Mouse (Mus musculus) stomach, postnatal 0 days (tissue): ENCODE results near the gene Ntrk2. TPM values are rescaled to one million over a fixed set of nuclear protein-coding genes. Genes with fewer than 3 reads are reported as not detected.

Experiments used
- ATAC-seq: fragments of 200-750 bp; cut with Nextera tagmentation; 2 replicates; pipeline ENCODE4 v1.8.0; 2017; ENCODE audit not compliant: low FRiP score, low TSS enrichment
- DNase-seq: peaks from one replicate; pipeline ENCODE4 v3.0.0-alpha.2; 2016; ENCODE audit warnings: low spot score
- H3K27ac ChIP-seq: fragments of 300-500 bp; sonication (generic); replicated peaks from 2 replicates; pipeline ENCODE4 v1.5.1; 2014; ENCODE audit warnings: mild to moderate bottlenecking, control low read depth
- H3K27me3 ChIP-seq: fragments of 300-500 bp; sonication (generic); 2 replicates; pipeline ENCODE4 v1.6.1; 2014; ENCODE audit warnings: low read length; ENCODE audit not compliant: control insufficient read depth, insufficient read depth
- H3K36me3 ChIP-seq: fragments of 300-500 bp; sonication (generic); 2 replicates; pipeline ENCODE4 v1.6.1; 2014; ENCODE audit warnings: low read length, mixed read lengths; ENCODE audit not compliant: control insufficient read depth, insufficient read depth
- H3K4me1 ChIP-seq: fragments of 300-500 bp; sonication (generic); replicated peaks from 2 replicates; pipeline ENCODE4 v1.6.1; 2014; ENCODE audit warnings: antibody characterized with exemption; ENCODE audit not compliant: control insufficient read depth, insufficient read depth
- H3K4me2 ChIP-seq: fragments of 300-500 bp; sonication (generic); replicated peaks from 2 replicates; pipeline ENCODE4 v1.6.1; 2014; ENCODE audit warnings: low read depth, mild to moderate bottlenecking, control low read depth, moderate library complexity
- H3K4me3 ChIP-seq: fragments of 300-500 bp; sonication (generic); 2 replicates; pipeline ENCODE4 v1.5.1; 2014; ENCODE audit warnings: low read depth, low read length, control low read depth
- H3K9ac ChIP-seq: fragments of 300-500 bp; sonication (generic); 2 replicates; pipeline ENCODE4 v1.6.1; 2014; ENCODE audit warnings: mild to moderate bottlenecking, low read length, control low read depth, mixed read lengths
- H3K9me3 ChIP-seq: fragments of 300-500 bp; sonication (generic); 2 replicates; pipeline ENCODE4 v1.6.1; 2016; ENCODE audit warnings: low read length; ENCODE audit not compliant: control insufficient read depth
- CTCF ChIP-seq: IDR thresholded peaks from 2 replicates; pipeline ENCODE4 v1.5.1; 2016; ENCODE audit warnings: antibody characterized with exemption, low read depth, mild to moderate bottlenecking, moderate library complexity
- EP300 ChIP-seq: optimal IDR thresholded peaks from 2 replicates; pipeline ENCODE3; 2016; ENCODE audit warnings: antibody characterized with exemption
- WGBS: fragments of 180-500 bp; shearing (Covaris S2); extraction: QIAGEN DNeasy Blood & Tissue Kit; methylation state at CpG from one replicate; pipeline ENCODE4 v1.1.7; 2014; 5-methylcytosine and 5-hydroxymethylcytosine counted together
- polyA plus RNA-seq: library from polyadenylated mRNA; unstranded; fragments of >200 nt; fragmentation: Nextera tagmentation; extraction: Ambion mirVana; gene quantifications from 2 replicates; pipeline ENCODE4 v1.2.1, GENCODE M21; 2015

Gene Ntrk2
- polyA plus RNA-seq, 1 experiment from 2014 or later = 1.7 TPM

DNA sequence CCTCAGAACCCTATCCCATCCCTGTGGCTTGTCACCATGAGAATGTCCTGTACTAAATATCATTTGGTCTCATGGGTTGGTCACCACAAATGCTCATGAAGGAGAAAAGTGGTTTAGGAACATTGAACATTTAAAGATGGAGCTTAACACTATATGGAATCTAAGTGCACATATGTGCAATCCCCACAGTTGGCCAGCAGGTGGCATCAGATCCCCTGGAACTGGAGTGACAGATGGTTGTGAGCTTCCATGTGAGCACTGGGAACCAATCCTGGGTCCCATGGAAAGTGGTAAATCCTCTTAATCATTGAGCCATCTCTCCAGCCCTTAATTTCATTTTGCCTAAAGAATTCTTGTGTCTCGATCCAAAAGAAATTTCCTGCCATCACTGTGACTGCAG is 308.3 kb downstream of the Ntrk2 start:
- Histone ChIP-seq H3K27me3 (no peaks in the 10 kb centered on the region), H3K9me3 (no peaks in the 10 kb centered on the region), H3K4me1 (no peaks in the 10 kb centered on the region), H3K9ac (no peak overlapping the region), H3K36me3 (no peaks in the 10 kb centered on the region), H3K4me2 (no peak overlapping the region), H3K4me3 (no peak overlapping the region), H3K27ac (no peak overlapping the region)
- DNase-seq (no peak), ATAC-seq (no peak)
- TF ChIP-seq CTCF (peak; percentile 40), EP300 (no peak)
- WGBS = 91% methylated on average over 1 of the region's 1 CpGs

- Histone ChIP-seq H3K27ac (no peak overlapping the region), H3K9me3 (no peaks in the 10 kb centered on the region), H3K4me1 (no peaks in the 10 kb centered on the region), H3K27me3 (no peaks in the 10 kb centered on the region), H3K36me3 (no peaks in the 10 kb centered on the region), H3K4me3 (no peak overlapping the region), H3K9ac (no peak overlapping the region), H3K4me2 (no peak overlapping the region)
- 73% methylated on average over 14 of the region's 14 CpGs for WGBS
- ATAC-seq (no peak), DNase-seq (no peak)
- no peak for TF ChIP-seq EP300
- TF ChIP-seq CTCF = no peak
These were observed 309.2 kb downstream of the Ntrk2 start for GRCm38 (mm10) chr13:59115551-59115950.

DNA sequence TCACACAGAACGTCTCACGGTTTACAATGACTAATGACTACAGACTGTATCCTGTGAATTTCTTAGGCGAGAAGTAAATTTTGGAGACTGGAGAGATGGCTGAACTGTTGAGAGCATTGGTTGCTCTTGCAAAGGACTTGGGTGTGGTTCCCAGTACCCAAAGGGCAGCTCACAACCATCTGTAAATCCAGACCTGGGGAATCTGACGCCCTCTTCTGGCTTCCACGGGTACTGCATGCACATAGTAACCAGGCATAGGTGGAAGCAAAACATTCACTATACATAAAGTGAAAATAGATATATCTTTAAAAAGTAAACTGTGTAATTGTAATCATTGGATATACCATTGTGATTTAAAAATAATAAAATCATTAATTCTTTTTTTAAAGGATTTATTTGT is 310.9 kb downstream of the Ntrk2 start:
- no peaks in the 10 kb centered on the region for H3K27me3 ChIP-seq
- no peaks in the 10 kb centered on the region for H3K36me3 ChIP-seq
- no peak overlapping the region for H3K9ac ChIP-seq
- 81% methylated on average over 5 of the region's 5 CpGs for WGBS
- no peak overlapping the region for H3K4me2 ChIP-seq
- H3K4me1 ChIP-seq = no peaks in the 10 kb centered on the region
- TF ChIP-seq EP300 (no peak), CTCF (peak; percentile 30; the same call in 1 of the 2 replicates)
- DNase-seq = no peak
- no peak for ATAC-seq
- no peak overlapping the region for H3K27ac ChIP-seq
- no peaks in the 10 kb centered on the region for H3K9me3 ChIP-seq
- no peak overlapping the region for H3K4me3 ChIP-seq

DNA sequence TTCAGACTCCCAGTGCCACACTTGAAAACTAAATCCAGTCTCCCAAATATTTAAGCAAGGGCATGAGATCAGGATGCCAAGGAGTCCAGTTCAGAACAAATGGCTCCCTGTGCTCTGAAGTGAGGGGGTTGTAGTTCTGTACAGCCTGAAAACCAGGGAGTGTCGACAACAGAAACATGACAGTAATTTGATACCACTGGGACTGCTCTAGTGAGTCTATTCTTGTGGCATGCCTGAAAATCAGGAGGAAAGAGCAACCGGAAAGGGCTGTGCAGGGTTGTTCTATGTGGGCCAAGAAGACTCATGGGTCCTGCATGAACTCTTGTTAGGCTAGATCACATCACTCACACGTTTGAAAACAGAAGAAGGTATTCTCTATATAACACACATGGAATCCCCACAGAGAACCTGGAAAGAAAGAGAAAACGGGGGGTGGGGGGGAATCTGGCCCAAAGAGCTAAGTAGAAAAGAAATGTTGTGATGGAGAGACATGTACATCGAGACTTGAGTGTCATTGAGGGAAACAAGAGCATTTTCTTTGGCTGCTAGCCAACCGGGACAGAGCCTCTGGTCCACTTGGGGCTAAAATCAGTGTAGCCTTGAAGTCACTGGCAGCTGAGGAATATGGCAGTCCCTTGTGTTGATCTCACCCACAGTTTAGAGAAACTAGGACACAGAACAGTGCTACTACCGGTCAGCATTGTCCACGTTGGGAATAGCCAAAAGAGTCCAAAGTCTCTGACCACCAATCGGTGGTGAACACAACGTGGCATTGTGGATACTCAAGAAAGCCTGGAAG is 313.4 kb downstream of the Ntrk2 start:
- no peak overlapping the region for H3K4me2 ChIP-seq
- H3K4me1 ChIP-seq = no peaks in the 10 kb centered on the region
- TF ChIP-seq CTCF (no peak), EP300 (no peak)
- no peak for DNase-seq
- no peak for ATAC-seq
- no peaks in the 10 kb centered on the region for H3K9me3 ChIP-seq
- H3K4me3 ChIP-seq = no peak overlapping the region
- no peak overlapping the region for H3K27ac ChIP-seq
- H3K9ac ChIP-seq = no peak overlapping the region
- H3K27me3 ChIP-seq = no peaks in the 10 kb centered on the region
- no peaks in the 10 kb centered on the region for H3K36me3 ChIP-seq
- WGBS = 69% methylated on average over 10 of the region's 10 CpGs

GRCm38 (mm10) chr13:59143141-59143744 is 336.9 kb downstream of the Ntrk2 start:
- Histone ChIP-seq H3K9ac (no peak overlapping the region), H3K4me1 (no peaks in the 10 kb centered on the region), H3K27ac (no peak overlapping the region), H3K4me3 (no peak overlapping the region), H3K4me2 (no peak overlapping the region), H3K9me3 (no peaks in the 10 kb centered on the region), H3K36me3 (no peaks in the 10 kb centered on the region), H3K27me3 (no peaks in the 10 kb centered on the region)
- no peak for ATAC-seq
- no peak for DNase-seq
- WGBS = 71% methylated on average over 7 of the region's 7 CpGs
- TF ChIP-seq CTCF (no peak), EP300 (no peak)

DNA sequence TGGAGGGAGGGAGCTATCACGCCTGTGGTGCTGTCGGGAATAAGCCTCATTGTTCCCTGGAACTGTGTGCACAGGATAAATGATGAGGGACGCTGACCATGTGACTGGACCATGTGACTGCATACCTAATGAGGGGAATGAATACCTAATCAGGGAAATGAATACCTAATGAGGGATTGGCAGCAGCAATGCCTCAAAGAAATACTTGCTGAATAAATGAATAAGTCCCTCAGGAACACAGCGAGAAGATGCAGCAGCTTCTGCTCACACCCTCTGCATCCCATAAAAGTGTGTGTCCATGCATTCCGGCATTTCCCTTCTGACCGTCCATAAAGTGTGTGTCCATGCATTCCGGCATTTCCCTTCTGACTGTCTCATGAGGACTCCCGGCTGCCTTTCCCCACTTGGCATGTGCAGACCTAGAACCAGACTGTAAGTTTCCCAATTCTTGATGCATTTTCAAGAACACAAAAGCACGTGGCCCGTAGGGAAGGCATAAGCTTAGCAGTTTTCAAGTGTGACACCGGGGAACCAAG is 338.0 kb downstream of the Ntrk2 start:
- H3K9ac ChIP-seq = no peak overlapping the region
- H3K4me2 ChIP-seq = no peak overlapping the region
- H3K4me1 ChIP-seq = no peaks in the 10 kb centered on the region
- no peak overlapping the region for H3K27ac ChIP-seq
- no peak for TF ChIP-seq EP300
- no peak overlapping the region for H3K4me3 ChIP-seq
- DNase-seq (no peak), ATAC-seq (no peak)
- 68% methylated on average over 11 of the region's 11 CpGs for WGBS
- H3K9me3 ChIP-seq = no peaks in the 10 kb centered on the region
- H3K36me3 ChIP-seq = no peaks in the 10 kb centered on the region
- H3K27me3 ChIP-seq = no peaks in the 10 kb centered on the region
